Mouse (Mus musculus): ENCODE measurements at regions not wholly inside any gene's neighbourhood (a gene's known extent, or its start where the extent isn't known, plus 50 kb on each side); places are given as distances from the start of the nearest gene placed in this dataset.

DNA sequence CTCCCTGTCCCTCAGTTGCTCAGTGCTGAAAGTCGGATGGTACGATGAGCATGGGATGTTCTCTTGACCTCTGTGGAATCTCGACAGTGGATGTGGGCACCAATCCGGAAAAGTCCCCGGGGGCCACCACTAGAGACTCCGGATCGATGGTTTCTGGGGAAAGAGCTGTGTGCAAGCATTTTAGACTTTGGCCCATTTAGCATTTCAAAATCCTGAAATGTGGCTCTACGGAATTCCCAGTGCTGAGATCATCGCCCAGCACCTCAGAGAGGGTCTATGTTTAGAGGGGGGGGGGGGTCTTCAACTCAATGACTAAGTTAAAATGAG lies 68.6 kb downstream of the Tomm20 start:
- no peak for DNase-seq (ENCODE audit: low spot score)
- Histone ChIP-seq H3K4me2 (ENCODE audit: low read length) (no peak overlapping the region), H3K4me3 (ENCODE audit: low read depth, low read length) (no peak overlapping the region), H3K4me1 (replicated peaks; ENCODE audit: control insufficient read depth, insufficient read depth, low read length) (peaks cover 9% of the 10 kb centered on the region; the same call in 1 of the 2 replicates), H3K27ac (ENCODE audit: low read depth) (no peak overlapping the region), H3K36me3 (ENCODE audit: control insufficient read depth, insufficient read depth, low read length) (no peaks in the 10 kb centered on the region), H3K27me3 (replicated peaks; ENCODE audit: control insufficient read depth, insufficient read depth, low read length) (no peaks in the 10 kb centered on the region), H3K9ac (ENCODE audit: low read length) (no peak overlapping the region), H3K9me3 (ENCODE audit: control insufficient read depth, low read length) (no peaks in the 10 kb centered on the region)
- 79% methylated on average over 9 of the region's 9 CpGs for WGBS
- no peak for ATAC-seq (replicated peaks; ENCODE audit: low FRiP score, low TSS enrichment, low read depth)

DNA sequence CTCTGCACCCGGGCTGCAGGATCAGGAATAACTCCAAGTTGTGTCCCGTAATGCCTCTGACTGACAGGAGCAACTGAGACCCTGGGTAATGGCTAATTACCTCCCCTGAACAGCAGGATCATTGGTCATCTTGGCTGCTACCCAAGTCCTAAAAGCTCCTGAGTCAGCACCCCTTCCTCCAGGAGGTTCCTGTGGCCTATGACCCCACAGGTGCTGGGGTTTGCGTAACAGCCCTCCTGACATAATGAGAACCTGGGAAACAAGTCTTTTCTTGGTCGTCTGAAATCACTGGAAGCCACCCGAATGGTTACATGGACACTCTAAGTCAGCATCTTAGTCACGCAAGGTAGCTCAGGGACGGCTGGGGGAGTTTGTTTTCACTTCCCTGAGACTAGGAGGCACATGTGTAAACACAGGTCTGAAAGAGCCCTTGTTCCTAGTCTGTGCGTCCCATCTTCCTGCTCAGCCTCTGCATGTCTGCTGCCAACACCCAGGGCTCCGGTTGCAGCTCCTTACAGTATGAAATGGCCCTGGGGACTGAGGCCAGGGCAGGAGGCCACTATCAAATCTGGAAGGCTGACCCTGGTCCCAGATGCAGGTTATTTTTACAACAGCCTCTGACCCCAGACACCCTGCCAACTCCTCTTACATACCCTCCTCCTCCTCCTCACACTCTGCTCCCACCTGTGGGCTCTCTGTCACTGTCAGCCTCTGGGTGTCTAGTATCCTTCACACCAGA lies 69.2 kb downstream of the Tomm20 start:
- 42% methylated on average over 9 of the region's 9 CpGs for WGBS
- no peak overlapping the region for H3K9ac ChIP-seq (ENCODE audit: low read length)
- no peaks in the 10 kb centered on the region for H3K36me3 ChIP-seq (ENCODE audit: control insufficient read depth, insufficient read depth, low read length)

DNA sequence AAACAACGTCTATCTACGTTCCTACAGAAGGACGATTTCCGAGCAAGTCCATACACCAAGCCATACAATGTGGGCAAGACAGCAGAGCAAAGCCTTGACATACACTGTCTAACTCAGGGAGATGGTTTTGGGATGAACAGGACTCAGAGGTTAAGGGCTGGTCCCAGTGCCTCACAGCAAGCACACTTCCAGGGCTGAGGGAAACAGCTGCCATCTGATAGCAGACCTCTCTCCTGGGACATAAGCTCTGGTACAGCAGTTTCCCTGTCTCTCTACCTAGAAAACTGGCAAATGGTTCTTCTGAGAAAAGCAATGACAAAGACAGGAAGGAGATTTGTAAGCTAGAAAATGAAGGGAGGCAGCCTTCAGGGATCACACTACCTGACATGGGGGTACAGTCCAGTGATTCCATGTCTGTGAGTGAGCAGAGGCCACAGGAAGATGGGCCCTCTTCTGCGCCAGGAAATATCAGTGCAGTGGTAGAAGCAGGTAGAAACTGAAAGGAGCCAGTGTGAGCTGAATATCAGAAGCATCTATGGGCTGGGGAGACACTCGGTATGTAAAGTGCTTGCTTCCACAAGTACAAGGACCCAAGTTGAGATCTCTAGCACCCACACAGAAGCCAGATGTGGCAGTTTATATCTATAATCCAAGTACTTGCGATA lies 70.0 kb downstream of the Tomm20 start:
- H3K9me3 ChIP-seq (ENCODE audit: control insufficient read depth, low read length): no peaks in the 10 kb centered on the region
- no peak for DNase-seq (ENCODE audit: low spot score)
- no peaks in the 10 kb centered on the region for H3K27me3 ChIP-seq (replicated peaks; ENCODE audit: control insufficient read depth, insufficient read depth, low read length)
- no peaks in the 10 kb centered on the region for H3K36me3 ChIP-seq (ENCODE audit: control insufficient read depth, insufficient read depth, low read length)
- peaks cover 9% of the 10 kb centered on the region; the same call in 1 of the 2 replicates for H3K4me1 ChIP-seq (replicated peaks; ENCODE audit: control insufficient read depth, insufficient read depth, low read length)
- H3K4me2 ChIP-seq (ENCODE audit: low read length): no peak overlapping the region
- no peak for ATAC-seq (replicated peaks; ENCODE audit: low FRiP score, low TSS enrichment, low read depth)
- whole genome bisulfite sequencing: 80% methylated on average over 7 of the region's 7 CpGs
- no peak overlapping the region for H3K4me3 ChIP-seq (ENCODE audit: low read depth, low read length)
- H3K27ac ChIP-seq (ENCODE audit: low read depth): no peak overlapping the region
- H3K9ac ChIP-seq (ENCODE audit: low read length): no peak overlapping the region

More for the DNA sequence above, 69.2 kb downstream of the Tomm20 start:
- Histone ChIP-seq H3K4me2 (ENCODE audit: low read length) (no peak overlapping the region), H3K27me3 (replicated peaks; ENCODE audit: control insufficient read depth, insufficient read depth, low read length) (no peaks in the 10 kb centered on the region), H3K9me3 (ENCODE audit: control insufficient read depth, low read length) (no peaks in the 10 kb centered on the region), H3K4me3 (ENCODE audit: low read depth, low read length) (no peak overlapping the region), H3K4me1 (replicated peaks; ENCODE audit: control insufficient read depth, insufficient read depth, low read length) (peaks cover 9% of the 10 kb centered on the region; the same call in 1 of the 2 replicates), H3K27ac (ENCODE audit: low read depth) (no peak overlapping the region)
- ATAC-seq (replicated peaks; ENCODE audit: low FRiP score, low TSS enrichment, low read depth) (no peak), DNase-seq (ENCODE audit: low spot score) (no peak)

DNA sequence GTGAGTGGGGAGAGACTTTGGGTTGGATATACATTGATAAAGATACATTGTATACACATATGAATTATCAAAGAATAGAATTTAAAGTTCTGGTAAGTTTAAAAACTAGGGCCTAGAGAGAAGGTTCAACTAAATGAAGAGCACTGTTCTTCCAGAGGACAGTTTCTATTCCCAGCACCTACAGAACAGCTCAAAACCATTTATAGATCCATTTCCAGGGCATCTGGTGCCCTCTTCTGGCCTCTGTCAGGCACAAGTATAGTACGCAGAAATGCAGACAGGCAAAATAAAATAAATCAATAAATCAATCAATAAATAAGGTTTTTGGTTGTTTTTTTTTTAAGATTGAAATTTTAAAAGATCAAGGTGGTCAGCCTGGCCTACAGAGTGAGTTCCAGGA lies 70.8 kb downstream of the Tomm20 start:
- Histone ChIP-seq H3K27ac (ENCODE audit: low read depth) (no peak overlapping the region; the same call in 1 of the 2 replicates), H3K4me1 (replicated peaks; ENCODE audit: control insufficient read depth, insufficient read depth, low read length) (peaks cover 9% of the 10 kb centered on the region; the same call in 1 of the 2 replicates), H3K36me3 (ENCODE audit: control insufficient read depth, insufficient read depth, low read length) (no peaks in the 10 kb centered on the region), H3K9ac (ENCODE audit: low read length) (no peak overlapping the region), H3K27me3 (replicated peaks; ENCODE audit: control insufficient read depth, insufficient read depth, low read length) (no peaks in the 10 kb centered on the region), H3K4me3 (ENCODE audit: low read depth, low read length) (no peak overlapping the region), H3K4me2 (ENCODE audit: low read length) (no peak overlapping the region), H3K9me3 (ENCODE audit: control insufficient read depth, low read length) (no peaks in the 10 kb centered on the region)
- DNase-seq (ENCODE audit: low spot score) (no peak), ATAC-seq (replicated peaks; ENCODE audit: low FRiP score, low TSS enrichment, low read depth) (no peak)
- 93% methylated on average over 1 of the region's 1 CpGs for WGBS

DNA sequence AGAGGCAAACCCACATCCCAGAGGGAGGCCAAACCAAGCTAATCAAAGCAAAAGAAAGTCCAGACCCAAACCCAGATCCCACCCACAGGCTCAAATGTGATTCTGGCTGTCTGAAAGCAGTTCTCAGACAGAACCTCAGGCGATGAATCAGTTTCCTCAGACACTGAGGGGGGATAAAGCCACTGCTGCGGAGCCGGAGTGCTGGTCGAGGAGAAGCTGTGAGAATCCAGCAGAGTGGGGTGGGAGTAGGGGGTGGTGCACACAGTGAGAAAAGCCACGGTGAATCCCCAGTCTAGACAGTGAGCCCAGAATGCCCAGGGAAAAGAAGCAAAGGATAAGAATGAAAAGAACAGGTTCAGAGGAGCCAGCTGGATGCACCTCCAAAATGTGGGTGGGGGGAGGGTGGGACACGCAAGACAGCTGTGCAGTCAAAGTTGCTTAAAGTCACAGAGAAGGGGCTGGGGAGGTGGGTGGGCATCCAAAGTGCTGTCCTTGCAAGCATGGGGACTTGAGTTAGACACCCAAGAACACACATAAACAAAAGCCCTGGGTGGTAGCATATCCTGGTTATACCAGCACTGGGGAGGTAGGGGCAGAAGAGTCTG lies 71.4 kb downstream of the Tomm20 start:
- 51% methylated on average over 6 of the region's 6 CpGs for WGBS
- ATAC-seq (replicated peaks; ENCODE audit: low FRiP score, low TSS enrichment, low read depth) (no peak), DNase-seq (ENCODE audit: low spot score) (no peak)
- H3K27me3 ChIP-seq (replicated peaks; ENCODE audit: control insufficient read depth, insufficient read depth, low read length): no peaks in the 10 kb centered on the region
- no peak overlapping the region for H3K9ac ChIP-seq (ENCODE audit: low read length)
- no peaks in the 10 kb centered on the region for H3K9me3 ChIP-seq (ENCODE audit: control insufficient read depth, low read length)
- H3K4me3 ChIP-seq (ENCODE audit: low read depth, low read length): no peak overlapping the region
- peak overlapping the region; percentile 38; the same call in 1 of the 2 replicates for H3K27ac ChIP-seq (ENCODE audit: low read depth)
- H3K4me2 ChIP-seq (ENCODE audit: low read length): no peak overlapping the region
- peaks cover 9% of the 10 kb centered on the region; the same call in 1 of the 2 replicates for H3K4me1 ChIP-seq (replicated peaks; ENCODE audit: control insufficient read depth, insufficient read depth, low read length)
- no peaks in the 10 kb centered on the region for H3K36me3 ChIP-seq (ENCODE audit: control insufficient read depth, insufficient read depth, low read length)

DNA sequence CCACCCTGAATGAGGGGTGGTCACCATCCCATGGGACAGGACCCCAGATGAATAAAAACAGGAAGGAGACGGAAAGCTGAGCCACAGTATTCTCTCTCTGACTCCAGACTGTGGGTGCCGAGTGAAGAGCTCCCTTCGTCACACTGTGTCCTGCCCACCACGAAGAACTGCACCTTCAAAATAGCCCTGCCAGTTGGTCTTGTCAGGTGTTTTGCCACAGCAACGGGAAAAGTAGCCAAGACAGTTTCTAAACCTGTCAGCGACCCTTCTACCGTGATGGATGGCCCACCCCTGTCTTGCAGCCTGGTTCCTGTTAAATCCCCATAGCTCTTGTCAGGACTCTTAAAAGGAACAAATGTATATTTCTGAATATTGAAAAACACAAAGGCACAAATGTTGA lies 72.3 kb downstream of the Tomm20 start:
- ATAC-seq (replicated peaks; ENCODE audit: low FRiP score, low TSS enrichment, low read depth) (no peak), DNase-seq (ENCODE audit: low spot score) (no peak)
- no peak overlapping the region for H3K4me3 ChIP-seq (ENCODE audit: low read depth, low read length)
- no peaks in the 10 kb centered on the region for H3K27me3 ChIP-seq (replicated peaks; ENCODE audit: control insufficient read depth, insufficient read depth, low read length)
- no peak overlapping the region for H3K9ac ChIP-seq (ENCODE audit: low read length)
- WGBS: 49% methylated on average over 7 of the region's 7 CpGs
- H3K9me3 ChIP-seq (ENCODE audit: control insufficient read depth, low read length): no peaks in the 10 kb centered on the region
- H3K36me3 ChIP-seq (ENCODE audit: control insufficient read depth, insufficient read depth, low read length): no peaks in the 10 kb centered on the region
- no peak overlapping the region for H3K4me2 ChIP-seq (ENCODE audit: low read length)
- H3K4me1 ChIP-seq (replicated peaks; ENCODE audit: control insufficient read depth, insufficient read depth, low read length): peaks cover 9% of the 10 kb centered on the region; the same call in 1 of the 2 replicates
- H3K27ac ChIP-seq (ENCODE audit: low read depth): no peak overlapping the region

DNA sequence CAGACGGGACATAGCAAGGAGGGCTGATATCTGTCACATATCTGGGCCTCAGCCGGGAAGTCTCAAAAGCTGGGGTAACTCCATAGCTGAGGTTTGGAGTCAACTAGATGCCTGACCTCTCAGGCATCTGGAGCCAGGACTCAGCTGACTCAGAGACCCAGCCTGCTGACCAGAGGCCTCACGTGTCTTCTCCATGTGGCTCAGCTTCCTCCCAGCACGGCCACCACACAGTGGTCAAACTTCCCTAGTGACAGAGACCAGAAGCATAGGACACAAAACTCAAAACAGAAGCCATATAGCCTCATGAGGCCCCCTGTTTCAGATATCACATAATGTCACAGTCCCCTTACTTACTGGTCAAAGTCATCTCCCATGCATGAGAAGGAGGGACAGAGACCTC lies 73.1 kb downstream of the Tomm20 start:
- H3K27me3 ChIP-seq (replicated peaks; ENCODE audit: control insufficient read depth, insufficient read depth, low read length): no peaks in the 10 kb centered on the region
- DNase-seq (ENCODE audit: low spot score) (no peak), ATAC-seq (replicated peaks; ENCODE audit: low FRiP score, low TSS enrichment, low read depth) (no peak)

DNA sequence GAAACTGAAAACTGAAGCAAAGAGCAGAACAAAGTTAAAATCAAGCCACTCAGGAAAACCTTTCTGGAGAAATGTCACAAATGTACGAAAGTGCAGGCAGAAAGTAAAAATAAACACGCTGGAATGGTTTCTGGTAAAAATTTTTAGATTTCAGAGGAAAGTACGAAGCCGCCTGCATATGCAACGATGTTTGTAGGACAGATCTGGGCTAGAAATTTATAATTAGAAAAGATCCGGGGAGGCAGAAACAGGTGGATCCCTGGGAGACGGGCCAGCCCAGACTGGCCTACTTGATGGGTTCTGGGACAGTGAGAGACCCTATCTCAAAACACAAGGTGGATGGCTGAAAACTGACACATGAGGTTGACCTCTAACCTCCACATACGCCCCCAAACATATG lies 73.5 kb downstream of the Tomm20 start:
- Histone ChIP-seq H3K4me3 (ENCODE audit: low read depth, low read length) (no peak overlapping the region), H3K4me2 (ENCODE audit: low read length) (no peak overlapping the region), H3K9me3 (ENCODE audit: control insufficient read depth, low read length) (no peaks in the 10 kb centered on the region), H3K9ac (ENCODE audit: low read length) (no peak overlapping the region), H3K27me3 (replicated peaks; ENCODE audit: control insufficient read depth, insufficient read depth, low read length) (no peaks in the 10 kb centered on the region), H3K4me1 (replicated peaks; ENCODE audit: control insufficient read depth, insufficient read depth, low read length) (peaks cover 9% of the 10 kb centered on the region; the same call in 1 of the 2 replicates), H3K36me3 (ENCODE audit: control insufficient read depth, insufficient read depth, low read length) (no peaks in the 10 kb centered on the region), H3K27ac (ENCODE audit: low read depth) (no peak overlapping the region)
- ATAC-seq (replicated peaks; ENCODE audit: low FRiP score, low TSS enrichment, low read depth) (no peak), DNase-seq (ENCODE audit: low spot score) (no peak)
- WGBS: 76% methylated on average over 8 of the region's 8 CpGs

More for the DNA sequence above, 73.1 kb downstream of the Tomm20 start:
- no peak overlapping the region for H3K27ac ChIP-seq (ENCODE audit: low read depth)
- H3K4me2 ChIP-seq (ENCODE audit: low read length): no peak overlapping the region
- H3K9ac ChIP-seq (ENCODE audit: low read length): no peak overlapping the region
- 82% methylated on average over 4 of the region's 4 CpGs for WGBS
- no peaks in the 10 kb centered on the region for H3K36me3 ChIP-seq (ENCODE audit: control insufficient read depth, insufficient read depth, low read length)
- H3K4me1 ChIP-seq (replicated peaks; ENCODE audit: control insufficient read depth, insufficient read depth, low read length): peaks cover 9% of the 10 kb centered on the region; the same call in 1 of the 2 replicates
- no peaks in the 10 kb centered on the region for H3K9me3 ChIP-seq (ENCODE audit: control insufficient read depth, low read length)
- no peak overlapping the region for H3K4me3 ChIP-seq (ENCODE audit: low read depth, low read length)

Data from intestine, embryonic 14.5 days (tissue).